Mouse (Mus musculus) bone marrow macrophage, adult 2 months (primary cell): ENCODE measurements at regions not wholly inside any gene's neighbourhood (a gene's known extent, or its start where the extent isn't known, plus 50 kb on each side); places are given as distances from the start of the nearest gene placed in this dataset.

Source experiments
- H3K27ac ChIP-seq: 2 replicates; pipeline ENCODE4 v1.5.1; 2012; ENCODE audit warnings: low read depth, low read length; ENCODE audit not compliant: insufficient read depth
- H3K4me1 ChIP-seq: 2 replicates; pipeline ENCODE4 v1.6.1; 2012; ENCODE audit warnings: low read length; ENCODE audit not compliant: control insufficient read depth, insufficient read depth
- H3K4me3 ChIP-seq: 2 replicates; pipeline ENCODE4 v1.5.1; 2012; ENCODE audit warnings: mild to moderate bottlenecking, low read length, moderate library complexity; ENCODE audit not compliant: insufficient read depth
- CTCF ChIP-seq: IDR thresholded peaks from 2 replicates; pipeline ENCODE4 v1.5.1; 2012; ENCODE audit warnings: low read depth, mild to moderate bottlenecking, low read length, moderate library complexity
- POLR2A ChIP-seq: IDR thresholded peaks from 2 replicates; pipeline ENCODE4 v1.6.1; 2012; ENCODE audit warnings: mild to moderate bottlenecking, low read depth, low read length, borderline replicate concordance

GRCm38 (mm10) chr13:107907966-107908365, 136.3 kb upstream of the Smim15 start:
- no peak overlapping the region for H3K4me3 ChIP-seq
- peaks cover 14% of the 10 kb centered on the region for H3K4me1 ChIP-seq
- no peak for TF ChIP-seq CTCF
- no peak for TF ChIP-seq POLR2A
- H3K27ac ChIP-seq, result no peak overlapping the region

- peak overlapping the region; percentile 100 for H3K27ac ChIP-seq
- no peak for TF ChIP-seq CTCF
- no peak for TF ChIP-seq POLR2A
Measured at GRCm38 (mm10) chr13:107904851-107905250, 139.4 kb upstream of the Smim15 start.

GRCm38 (mm10) chr13:107904051-107904740, 140.1 kb upstream of the Smim15 start:
- H3K27ac ChIP-seq, result peak overlapping the region; percentile 100
- H3K4me1 ChIP-seq, result peaks cover 40% of the 10 kb centered on the region
- H3K4me3 ChIP-seq, result peak overlapping the region; percentile 54

More at GRCm38 (mm10) chr13:107904851-107905250, 139.4 kb upstream of the Smim15 start:
- Histone ChIP-seq H3K4me1 (peaks cover 40% of the 10 kb centered on the region), H3K4me3 (no peak overlapping the region)

DNA sequence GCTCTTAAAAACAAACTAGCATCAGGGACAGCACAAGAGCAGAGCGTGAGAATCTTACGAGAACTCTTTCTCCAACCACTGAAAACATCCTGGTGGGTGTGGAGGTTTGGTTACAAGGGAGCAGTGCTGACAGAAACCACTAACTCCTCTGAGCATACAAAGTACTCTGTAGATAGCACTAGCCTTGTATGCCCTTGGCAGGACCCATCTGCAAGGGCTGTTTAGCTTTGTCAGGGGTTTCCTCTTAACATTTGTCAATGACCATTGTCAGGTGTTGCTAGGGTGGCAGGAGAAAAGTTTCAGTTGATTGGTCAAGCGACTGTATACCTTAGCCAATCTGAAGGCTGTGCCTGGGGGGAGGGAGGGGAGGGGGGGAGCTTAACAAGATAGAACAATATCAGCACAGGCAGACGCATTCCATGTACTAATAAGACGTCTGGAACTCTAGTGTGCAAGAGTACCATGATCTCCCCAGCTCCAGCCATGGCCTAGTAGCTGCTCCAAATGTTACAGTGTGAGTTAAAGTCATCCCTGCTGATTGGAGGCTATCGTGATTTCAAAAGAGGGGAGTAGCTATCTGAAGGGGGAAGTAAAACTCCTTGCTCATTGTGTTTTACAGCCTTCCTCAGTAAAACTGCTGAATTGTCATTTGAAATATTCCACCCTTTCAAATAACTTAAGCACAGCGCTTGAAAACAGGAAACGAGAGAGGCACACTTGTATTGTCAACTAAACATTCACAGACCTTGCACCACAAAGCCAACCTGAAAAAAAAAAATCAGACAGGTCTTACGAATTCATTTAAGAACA, 140.9 kb upstream of the Smim15 start:
- Histone ChIP-seq H3K4me1 (peaks cover 45% of the 10 kb centered on the region), H3K4me3 (peak overlapping the region; percentile 54), H3K27ac (peak overlapping the region; percentile 100)
- TF ChIP-seq CTCF (no peak), POLR2A (no peak)

More at GRCm38 (mm10) chr13:107904051-107904740, 140.1 kb upstream of the Smim15 start:
- no peak for TF ChIP-seq CTCF
- no peak for TF ChIP-seq POLR2A

- Histone ChIP-seq H3K4me3 (no peak overlapping the region), H3K27ac (peak overlapping the region; percentile 98), H3K4me1 (peaks cover 45% of the 10 kb centered on the region)
- no peak for TF ChIP-seq CTCF
- TF ChIP-seq POLR2A, result no peak
Measured at GRCm38 (mm10) chr13:107902800-107903149, 141.5 kb upstream of the Smim15 start.

GRCm38 (mm10) chr13:107899600-107900229, 144.5 kb upstream of the Smim15 start:
- Histone ChIP-seq H3K4me1 (peaks cover 40% of the 10 kb centered on the region), H3K4me3 (no peak overlapping the region; the same call in 1 of the 2 replicates), H3K27ac (peak overlapping the region; percentile 96)
- TF ChIP-seq CTCF (no peak), POLR2A (no peak)

DNA sequence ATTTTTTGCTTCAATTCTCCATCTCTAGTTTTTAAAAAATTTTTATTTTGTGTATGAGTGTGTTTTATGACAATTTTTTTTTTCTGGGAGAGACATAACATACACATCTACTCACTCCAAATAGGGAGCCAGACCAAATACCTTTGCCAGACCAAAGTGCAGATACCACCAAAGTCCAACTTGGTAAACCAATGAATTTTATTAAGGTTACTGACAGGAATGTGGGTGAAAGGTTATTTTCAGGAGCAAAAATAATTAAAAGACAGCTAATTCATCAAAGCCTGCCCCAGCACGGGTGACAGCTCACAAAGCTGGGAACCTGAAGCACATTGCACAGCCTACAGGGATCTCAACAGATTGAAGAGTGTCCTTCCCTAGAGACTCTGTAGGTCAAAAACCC, 146.6 kb upstream of the Smim15 start:
- TF ChIP-seq CTCF (no peak), POLR2A (no peak)
- H3K4me3 ChIP-seq, result no peak overlapping the region
- peaks cover 38% of the 10 kb centered on the region for H3K4me1 ChIP-seq
- no peak overlapping the region for H3K27ac ChIP-seq

DNA sequence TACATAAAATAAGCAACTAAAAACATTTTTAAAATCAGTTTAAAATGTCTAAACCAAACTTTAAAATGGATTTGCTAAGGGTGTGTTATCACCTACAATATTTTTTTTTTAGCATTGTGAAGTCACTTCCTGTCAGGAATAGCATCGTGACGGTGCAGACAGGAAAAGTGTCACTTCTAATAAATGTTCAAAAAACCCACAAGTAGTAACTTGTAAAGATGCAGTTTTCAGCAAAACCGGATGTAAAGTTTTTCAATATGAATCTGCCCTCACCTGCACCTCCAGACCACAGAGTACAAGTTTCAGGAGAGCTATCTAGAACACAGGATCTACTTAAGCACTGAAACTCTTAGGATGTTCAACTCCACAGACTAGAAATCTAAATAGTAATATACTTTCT, 147.1 kb upstream of the Smim15 start:
- H3K4me3 ChIP-seq, result no peak overlapping the region
- H3K27ac ChIP-seq, result no peak overlapping the region
- peaks cover 38% of the 10 kb centered on the region for H3K4me1 ChIP-seq
- TF ChIP-seq CTCF (no peak), POLR2A (no peak)

DNA sequence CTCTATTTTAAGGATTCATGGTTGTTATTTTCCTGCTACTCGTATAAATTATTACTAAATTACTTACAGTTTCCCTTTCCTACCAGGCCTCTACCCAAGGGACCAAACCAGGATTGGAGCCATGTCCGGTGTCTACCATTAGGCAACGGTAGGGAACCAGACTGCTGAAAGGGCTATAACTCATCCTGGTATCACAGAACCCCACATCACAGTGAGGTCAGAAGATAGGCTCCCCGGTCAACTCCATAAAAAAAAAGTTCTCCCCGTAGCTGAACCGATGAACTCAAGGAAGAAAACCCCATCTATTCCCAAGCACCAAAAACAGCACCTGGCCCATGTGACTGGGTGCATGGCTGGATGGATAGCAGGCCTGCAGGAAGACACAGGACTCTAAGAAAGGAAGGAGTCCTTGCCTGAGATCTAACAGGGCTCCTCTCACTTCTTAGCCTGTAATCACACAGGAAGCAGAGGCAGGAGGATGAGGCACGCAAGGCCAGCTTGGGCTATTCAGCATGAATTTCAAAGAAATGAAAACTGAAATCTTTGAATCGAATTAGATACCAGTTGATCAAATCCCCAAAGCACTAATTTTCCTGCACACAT, 150.6 kb upstream of the Smim15 start:
- Histone ChIP-seq H3K4me3 (no peak overlapping the region), H3K27ac (no peak overlapping the region), H3K4me1 (peaks cover 17% of the 10 kb centered on the region)
- TF ChIP-seq CTCF (no peak), POLR2A (no peak)
